Mouse (Mus musculus) left cerebral cortex, adult 2 months (tissue): ENCODE data around the gene Ank3. TPM values are rescaled to one million over a fixed set of nuclear protein-coding genes. Genes with fewer than 3 reads are reported as not detected.

Source experiments
- DNase-seq, 2 experiments: peaks; one replicate each; pipeline ENCODE4 v3.0.0; 2021 to 2022; ENCODE audit warnings: low spot score in 2 of 2, mixed read lengths in 1 of 2; ENCODE audit errors: extremely low spot score in 1 of 2
- H3K27ac ChIP-seq: fragments of 200-600 bp; 2 replicates; pipeline ENCODE4 v1.8.1; 2022
- H3K4me3 ChIP-seq: fragments of 200-600 bp; 2 replicates; pipeline ENCODE4 v1.8.1; 2022
- CTCF ChIP-seq: fragments of 200-600 bp; IDR thresholded peaks from 2 replicates; pipeline ENCODE4 v1.8.1; 2022; ENCODE audit warnings: antibody characterized with exemption, mild to moderate bottlenecking, moderate library complexity
- intact Hi-C: fragments of 180-260 bp; cut with DNase I; formaldehyde crosslinking; loops from one replicate; pipeline ENCODE4 v1.15.1; 2025
- total RNA-seq, 2 experiments: library from RNA; stranded (reverse); gene quantifications; 2 replicates each; pipeline ENCODE4 v1.2.3; 2021

Gene Ank3
- total RNA-seq, 2 experiments from 2014 or later: 520 to 555 TPM

- intact Hi-C loops: no loop called here
- H3K4me3 ChIP-seq: no peak overlapping the region
- TF ChIP-seq CTCF: no peak
- H3K27ac ChIP-seq: no peak overlapping the region
- DNase-seq: no peak
Observed at GRCm38 (mm10) chr10:69813823-69814522, 415.4 kb downstream of the Ank3 start.

GRCm38 (mm10) chr10:69821245-69821644 lies 422.7 kb downstream of the Ank3 start:
- Histone ChIP-seq H3K27ac (no peak overlapping the region), H3K4me3 (no peak overlapping the region)
- intact Hi-C loops: no loop called here
- no peak for TF ChIP-seq CTCF
- DNase-seq: no peak

GRCm38 (mm10) chr10:69828770-69829169 lies 430.2 kb downstream of the Ank3 start:
- intact Hi-C loops: no loop called here
- no peak overlapping the region for H3K27ac ChIP-seq
- DNase-seq: no peak
- H3K4me3 ChIP-seq: no peak overlapping the region
- TF ChIP-seq CTCF: no peak

GRCm38 (mm10) chr10:69829236-69829635 lies 430.7 kb downstream of the Ank3 start:
- no peak for TF ChIP-seq CTCF
- no peak overlapping the region for H3K27ac ChIP-seq
- no peak for DNase-seq
- intact Hi-C loops: no loop called here
- no peak overlapping the region for H3K4me3 ChIP-seq

- no peak for DNase-seq
- H3K27ac ChIP-seq: no peak overlapping the region
- H3K4me3 ChIP-seq: no peak overlapping the region
- intact Hi-C loops: no loop called here
- no peak for TF ChIP-seq CTCF
Observed at GRCm38 (mm10) chr10:69831568-69831967, 433.0 kb downstream of the Ank3 start.

- no peak overlapping the region for H3K27ac ChIP-seq
- TF ChIP-seq CTCF: no peak
- DNase-seq: no peak
- H3K4me3 ChIP-seq: no peak overlapping the region
- intact Hi-C loops: no loop called here
Observed at GRCm38 (mm10) chr10:69832241-69832640, 433.7 kb downstream of the Ank3 start.

- DNase-seq: no peak
- no peak overlapping the region for H3K4me3 ChIP-seq
- intact Hi-C loops: no loop called here
- no peak overlapping the region for H3K27ac ChIP-seq
- TF ChIP-seq CTCF: no peak
Observed at GRCm38 (mm10) chr10:69832822-69833221, 434.2 kb downstream of the Ank3 start.

- no peak for DNase-seq
- intact Hi-C loops: no loop called here
- no peak for TF ChIP-seq CTCF
- Histone ChIP-seq H3K4me3 (no peak overlapping the region), H3K27ac (no peak overlapping the region)
Observed at GRCm38 (mm10) chr10:69834700-69835099, 436.1 kb downstream of the Ank3 start.

- H3K27ac ChIP-seq: no peak overlapping the region
- DNase-seq: no peak
- no peak overlapping the region for H3K4me3 ChIP-seq
- intact Hi-C loops: loop anchor here (1.0 to 2.0 kb wide), 2 partner anchors 183 to 393 kb away; no protein-coding TSS in a partner anchor
- TF ChIP-seq CTCF: peak; percentile 76
Observed at GRCm38 (mm10) chr10:69845749-69846148, 447.2 kb downstream of the Ank3 start.

- intact Hi-C loops: no loop called here
- no peak overlapping the region for H3K27ac ChIP-seq
- H3K4me3 ChIP-seq: no peak overlapping the region
- DNase-seq: no peak
- TF ChIP-seq CTCF: peak; percentile 41
Observed at GRCm38 (mm10) chr10:69852366-69853091, 454.0 kb downstream of the Ank3 start.

- Histone ChIP-seq H3K27ac (peak overlapping the region; percentile 75), H3K4me3 (no peak overlapping the region)
- no peak for TF ChIP-seq CTCF
- DNase-seq: no peak
- intact Hi-C loops: loop anchor here (5.0 kb wide), 1 partner anchor 142 kb away; no protein-coding TSS in a partner anchor
Observed at GRCm38 (mm10) chr10:69854587-69855185, 456.1 kb downstream of the Ank3 start.

- DNase-seq: no peak
- intact Hi-C loops: loop anchor here (5.0 kb wide), 1 partner anchor 146 kb away; no protein-coding TSS in a partner anchor
- peak overlapping the region; percentile 74 for H3K27ac ChIP-seq
Observed at GRCm38 (mm10) chr10:69858011-69858410, 459.4 kb downstream of the Ank3 start.

More at GRCm38 (mm10) chr10:69858011-69858410, 459.4 kb downstream of the Ank3 start:
- no peak for TF ChIP-seq CTCF
- H3K4me3 ChIP-seq: no peak overlapping the region
